Mouse (Mus musculus): ENCODE data around the gene Pdzd7. TPM values are rescaled to one million over a fixed set of nuclear protein-coding genes. Genes with fewer than 3 reads are reported as not detected.

Gene Pdzd7
- polyA plus RNA-seq, 1 experiment from 2014 or later, result 0.62 TPM

GRCm38 (mm10) chr19:44991031-44991430 is 54.5 kb downstream of the Pdzd7 start:
- Histone ChIP-seq H3K4me2 (replicated peaks; ENCODE audit: low read depth, low read length) (peak overlapping the region; percentile 99; the same call in 1 of the 2 replicates), H3K4me3 (ENCODE audit: low read depth, low read length) (no peak overlapping the region), H3K27me3 (ENCODE audit: control insufficient read depth, insufficient read depth, low read length) (no peaks in the 10 kb centered on the region), H3K4me1 (ENCODE audit: control insufficient read depth, insufficient read depth, low read length) (peaks cover 20% of the 10 kb centered on the region; the same call in 1 of the 2 replicates), H3K9me3 (ENCODE audit: control insufficient read depth, low read depth, low read length) (no peaks in the 10 kb centered on the region), H3K9ac (replicated peaks; ENCODE audit: low read depth, low read length) (no peak overlapping the region), H3K27ac (ENCODE audit: low read length) (no peak overlapping the region), H3K36me3 (ENCODE audit: control insufficient read depth, insufficient read depth, low read length) (no peaks in the 10 kb centered on the region)
- 63% methylated on average over 8 of the region's 8 CpGs for WGBS
- ATAC-seq (ENCODE audit: insufficient number of reproducible peaks, insufficient read depth, low FRiP score, low read depth), result no peak

DNA sequence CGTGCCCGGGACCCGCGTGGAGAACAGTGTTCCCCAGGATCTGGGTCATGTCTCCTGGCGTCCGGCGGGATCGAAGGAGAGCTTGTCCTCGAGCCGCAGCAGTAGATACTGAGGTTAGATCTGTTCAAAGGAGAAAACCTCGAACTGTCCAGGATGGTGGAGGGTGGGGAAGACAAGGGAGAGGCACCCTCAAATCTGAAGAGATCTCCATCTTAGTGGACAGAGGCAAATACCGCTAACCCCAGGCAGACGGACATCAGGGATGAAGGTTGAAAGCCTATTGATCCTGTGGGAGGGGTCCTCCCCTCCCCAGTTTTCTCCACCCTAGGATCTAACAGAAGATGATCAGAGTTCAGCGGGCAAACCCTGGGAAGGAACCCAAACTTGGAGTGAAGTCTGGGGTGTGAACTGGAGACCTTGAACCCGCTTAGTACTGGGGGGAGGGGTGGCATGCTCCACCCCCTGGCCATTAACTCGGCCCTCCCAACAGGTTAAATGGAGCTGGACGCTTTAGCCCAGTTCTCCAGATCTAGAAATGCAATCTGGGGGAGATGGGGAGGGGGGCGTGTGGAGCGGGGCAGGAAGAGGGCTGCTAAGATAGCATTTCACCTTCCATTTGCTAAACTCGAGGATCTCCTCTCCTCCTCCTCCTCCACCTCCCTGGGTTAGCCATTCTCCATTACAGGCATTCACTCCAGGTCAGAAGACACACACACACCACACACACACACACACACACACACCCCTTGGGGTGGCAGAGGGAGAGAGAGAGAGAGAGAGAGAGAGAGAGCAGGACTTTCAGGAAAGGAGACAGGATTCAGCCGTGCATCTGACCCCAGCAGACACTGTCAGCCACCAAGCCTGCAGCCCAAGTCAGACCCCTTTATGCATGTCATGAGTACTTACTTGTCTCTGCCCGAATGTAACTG is 55.7 kb downstream of the Pdzd7 start:
- Histone ChIP-seq H3K27ac (ENCODE audit: low read length) (no peak overlapping the region), H3K27me3 (ENCODE audit: control insufficient read depth, insufficient read depth, low read length) (no peaks in the 10 kb centered on the region), H3K4me2 (replicated peaks; ENCODE audit: low read depth, low read length) (peak overlapping the region; percentile 99), H3K4me3 (ENCODE audit: low read depth, low read length) (peak overlapping the region; percentile 56), H3K9ac (replicated peaks; ENCODE audit: low read depth, low read length) (peak overlapping the region; percentile 48; the same call in 1 of the 2 replicates), H3K9me3 (ENCODE audit: control insufficient read depth, low read depth, low read length) (no peaks in the 10 kb centered on the region), H3K36me3 (ENCODE audit: control insufficient read depth, insufficient read depth, low read length) (no peaks in the 10 kb centered on the region), H3K4me1 (ENCODE audit: control insufficient read depth, insufficient read depth, low read length) (peaks cover 20% of the 10 kb centered on the region; the same call in 1 of the 2 replicates)
- WGBS, result 4% methylated on average over 22 of the region's 22 CpGs
- 0 out of 2 replicates have a peak, but pooled peaks have one; percentile 1 for ATAC-seq (ENCODE audit: insufficient number of reproducible peaks, insufficient read depth, low FRiP score, low read depth)

DNA sequence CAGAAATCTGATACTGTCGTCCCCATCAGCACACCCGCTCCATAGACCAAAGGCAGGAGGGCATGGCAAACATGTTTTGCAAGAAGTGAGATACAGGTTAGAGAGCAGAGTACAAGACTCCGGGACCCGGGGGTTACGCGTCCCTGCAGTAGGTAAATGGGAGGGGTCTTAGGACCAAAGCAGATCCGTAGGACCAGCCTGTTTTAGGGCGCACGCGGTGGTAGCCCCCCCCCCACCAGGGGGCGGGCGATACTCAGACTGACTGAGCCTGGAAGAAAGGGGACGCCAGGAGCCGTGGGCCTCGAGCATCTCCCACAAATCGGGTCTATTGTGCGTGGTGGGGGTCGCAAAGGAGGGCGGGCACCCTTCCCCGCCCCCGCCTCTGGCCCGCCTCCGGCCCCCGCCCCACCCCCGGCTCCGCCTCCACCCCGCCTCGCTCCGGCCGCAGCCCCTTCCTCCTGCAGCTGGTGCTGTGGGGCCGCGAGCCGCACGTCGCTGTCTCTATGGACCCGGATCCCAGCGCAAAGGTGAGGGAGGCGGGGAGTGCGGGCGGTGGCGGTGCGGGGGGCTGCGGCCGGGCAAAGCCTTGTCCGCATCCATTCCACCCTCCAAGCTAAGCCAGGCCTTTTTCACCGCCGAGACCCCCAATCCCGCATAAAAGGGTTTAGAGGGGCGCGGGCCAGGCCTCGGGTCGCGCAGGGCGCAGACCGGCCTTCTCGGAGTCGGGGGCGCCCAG is 56.5 kb downstream of the Pdzd7 start, which contains the start of gene Sema4g:
Gene Sema4g, plus strand, starts transcription at position 271 of the 736 bp plus-strand sequence.
- 1% methylated on average over 57 of the region's 58 CpGs for WGBS

DNA sequence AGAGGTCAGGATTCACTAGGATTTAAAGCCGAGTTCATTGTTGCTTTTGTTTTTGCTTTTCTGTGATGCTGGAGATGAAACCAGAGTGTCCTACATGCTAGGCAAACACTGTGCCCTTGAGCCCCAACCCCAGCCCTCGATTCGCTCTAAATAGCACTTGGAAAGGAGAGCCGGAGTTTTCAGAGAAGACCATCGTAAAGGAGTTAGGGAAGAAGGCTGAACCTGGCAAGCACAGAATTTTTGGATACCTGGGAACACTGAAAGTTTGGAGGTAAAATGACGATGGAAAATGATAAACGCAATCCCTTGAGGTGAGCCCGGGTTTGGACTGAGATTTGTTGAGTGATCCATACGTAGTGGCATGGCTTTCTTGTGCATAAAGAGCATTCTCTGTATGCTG is 57.2 kb downstream of the Pdzd7 start:
- no peak overlapping the region for H3K9ac ChIP-seq (replicated peaks; ENCODE audit: low read depth, low read length)
- H3K4me3 ChIP-seq (ENCODE audit: low read depth, low read length), result peak overlapping the region; percentile 56
- no peaks in the 10 kb centered on the region for H3K27me3 ChIP-seq (ENCODE audit: control insufficient read depth, insufficient read depth, low read length)
- peaks cover 20% of the 10 kb centered on the region; the same call in 1 of the 2 replicates for H3K4me1 ChIP-seq (ENCODE audit: control insufficient read depth, insufficient read depth, low read length)
- no peaks in the 10 kb centered on the region for H3K9me3 ChIP-seq (ENCODE audit: control insufficient read depth, low read depth, low read length)
- WGBS, result 25% methylated on average over 9 of the region's 9 CpGs
- no peaks in the 10 kb centered on the region for H3K36me3 ChIP-seq (ENCODE audit: control insufficient read depth, insufficient read depth, low read length)
- no peak for ATAC-seq (ENCODE audit: insufficient number of reproducible peaks, insufficient read depth, low FRiP score, low read depth)
- no peak overlapping the region for H3K27ac ChIP-seq (ENCODE audit: low read length)
- peak overlapping the region; percentile 99 for H3K4me2 ChIP-seq (replicated peaks; ENCODE audit: low read depth, low read length)

More for the DNA sequence above, 56.5 kb downstream of the Pdzd7 start, which contains the start of gene Sema4g:
- peak within 1 kb of the TSS; percentile 99 for H3K4me2 ChIP-seq (replicated peaks; ENCODE audit: low read depth, low read length)
- H3K4me1 ChIP-seq (ENCODE audit: control insufficient read depth, insufficient read depth, low read length), result peaks cover 20% of the 10 kb centered on the region; the same call in 1 of the 2 replicates
- no peak within 1 kb of the TSS for H3K27ac ChIP-seq (ENCODE audit: low read length)
- peak within 1 kb of the TSS; percentile 48; the same call in 1 of the 2 replicates for H3K9ac ChIP-seq (replicated peaks; ENCODE audit: low read depth, low read length)
- no peaks in the 10 kb centered on the region for H3K9me3 ChIP-seq (ENCODE audit: control insufficient read depth, low read depth, low read length)
- peak within 1 kb of the TSS; percentile 56 for H3K4me3 ChIP-seq (ENCODE audit: low read depth, low read length)
- no peaks in the 10 kb centered on the region for H3K27me3 ChIP-seq (ENCODE audit: control insufficient read depth, insufficient read depth, low read length)
- peak; percentile 70 for ATAC-seq (ENCODE audit: insufficient number of reproducible peaks, insufficient read depth, low FRiP score, low read depth)
- no peaks in the 10 kb centered on the region for H3K36me3 ChIP-seq (ENCODE audit: control insufficient read depth, insufficient read depth, low read length)

GRCm38 (mm10) chr19:44987851-44988250 is 57.7 kb downstream of the Pdzd7 start:
- Histone ChIP-seq H3K27ac (ENCODE audit: low read length) (no peak overlapping the region), H3K36me3 (ENCODE audit: control insufficient read depth, insufficient read depth, low read length) (no peaks in the 10 kb centered on the region), H3K4me2 (replicated peaks; ENCODE audit: low read depth, low read length) (no peak overlapping the region), H3K4me1 (ENCODE audit: control insufficient read depth, insufficient read depth, low read length) (peaks cover 20% of the 10 kb centered on the region; the same call in 1 of the 2 replicates), H3K27me3 (ENCODE audit: control insufficient read depth, insufficient read depth, low read length) (no peaks in the 10 kb centered on the region), H3K9ac (replicated peaks; ENCODE audit: low read depth, low read length) (no peak overlapping the region), H3K4me3 (ENCODE audit: low read depth, low read length) (no peak overlapping the region), H3K9me3 (ENCODE audit: control insufficient read depth, low read depth, low read length) (no peaks in the 10 kb centered on the region)
- 56% methylated on average over 6 of the region's 6 CpGs for WGBS
- no peak for ATAC-seq (ENCODE audit: insufficient number of reproducible peaks, insufficient read depth, low FRiP score, low read depth)

DNA sequence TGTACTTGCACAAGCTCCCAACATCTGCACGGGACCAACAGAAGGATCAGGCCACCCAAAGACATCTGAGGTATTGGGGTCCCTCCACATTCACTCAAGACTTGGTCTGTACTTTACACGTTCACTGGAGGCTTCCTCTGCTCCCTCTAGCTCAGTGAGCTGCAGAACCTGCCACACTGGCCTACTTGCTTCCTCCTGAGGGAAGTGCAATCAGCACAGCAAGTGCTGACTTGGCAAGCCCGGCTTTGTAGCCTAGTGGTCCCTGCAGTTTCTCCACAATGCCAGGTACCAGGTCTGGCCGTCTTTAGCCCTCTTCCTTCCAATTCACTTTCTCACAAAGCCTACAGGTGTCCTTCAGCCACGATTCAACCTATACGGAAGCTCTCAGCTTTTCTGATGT is 58.5 kb downstream of the Pdzd7 start:
- H3K9ac ChIP-seq (replicated peaks; ENCODE audit: low read depth, low read length), result no peak overlapping the region
- peaks cover under 1% of the 10 kb centered on the region; the same call in 1 of the 2 replicates for H3K36me3 ChIP-seq (ENCODE audit: control insufficient read depth, insufficient read depth, low read length)
- no peak for ATAC-seq (ENCODE audit: insufficient number of reproducible peaks, insufficient read depth, low FRiP score, low read depth)
- H3K4me1 ChIP-seq (ENCODE audit: control insufficient read depth, insufficient read depth, low read length), result peaks cover 17% of the 10 kb centered on the region; the same call in 1 of the 2 replicates
- no peak overlapping the region for H3K4me2 ChIP-seq (replicated peaks; ENCODE audit: low read depth, low read length)
- H3K9me3 ChIP-seq (ENCODE audit: control insufficient read depth, low read depth, low read length), result no peaks in the 10 kb centered on the region
- 64% methylated on average over 6 of the region's 6 CpGs for WGBS
- H3K27ac ChIP-seq (ENCODE audit: low read length), result no peak overlapping the region
- H3K27me3 ChIP-seq (ENCODE audit: control insufficient read depth, insufficient read depth, low read length), result no peaks in the 10 kb centered on the region
- H3K4me3 ChIP-seq (ENCODE audit: low read depth, low read length), result no peak overlapping the region

DNA sequence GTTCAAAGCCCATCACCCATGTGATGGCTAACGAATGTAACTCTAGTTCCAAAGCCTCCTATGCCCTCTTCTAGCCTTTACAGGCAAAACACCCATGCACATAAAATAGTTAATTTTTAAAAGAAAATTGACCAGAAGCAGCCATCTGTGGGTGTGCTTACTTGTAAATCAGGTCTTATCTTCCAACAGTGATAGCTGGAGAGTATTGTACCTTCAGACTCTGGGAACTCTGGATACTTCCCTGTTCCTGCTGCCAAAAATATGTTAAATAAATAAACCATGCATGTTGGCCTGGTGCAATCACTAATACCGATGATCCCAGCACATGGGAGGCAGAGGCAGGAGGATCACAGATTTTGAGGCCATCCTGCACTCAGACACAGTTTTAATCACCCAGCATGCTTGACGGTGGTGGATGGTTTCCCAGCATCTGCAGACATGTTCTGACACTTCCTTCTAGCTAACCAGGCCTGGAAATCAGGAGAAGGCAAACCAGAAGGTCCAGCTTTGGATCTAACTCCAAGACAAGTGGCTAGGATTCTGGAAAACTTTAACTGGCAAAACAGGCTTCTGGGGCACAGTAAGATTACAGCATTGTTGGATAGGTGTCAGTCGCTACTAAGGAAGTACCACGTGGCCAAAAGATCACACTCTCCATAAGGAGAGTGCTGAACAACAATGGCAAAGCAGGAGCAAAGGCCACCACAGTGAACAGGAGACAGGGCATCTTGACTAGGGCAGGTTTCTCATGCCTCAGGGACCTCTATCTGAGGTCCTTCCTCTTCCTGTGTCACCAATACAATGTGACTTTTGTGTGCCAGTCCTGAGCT is 60.1 kb downstream of the Pdzd7 start:
- no peak overlapping the region for H3K4me3 ChIP-seq (ENCODE audit: low read depth, low read length)
- 49% methylated on average over 5 of the region's 5 CpGs for WGBS
- no peaks in the 10 kb centered on the region for H3K27me3 ChIP-seq (ENCODE audit: control insufficient read depth, insufficient read depth, low read length)
- H3K4me1 ChIP-seq (ENCODE audit: control insufficient read depth, insufficient read depth, low read length), result peaks cover 12% of the 10 kb centered on the region; the same call in 1 of the 2 replicates
- no peak overlapping the region for H3K27ac ChIP-seq (ENCODE audit: low read length)
- H3K4me2 ChIP-seq (replicated peaks; ENCODE audit: low read depth, low read length), result no peak overlapping the region
- no peak overlapping the region for H3K9ac ChIP-seq (replicated peaks; ENCODE audit: low read depth, low read length)
- ATAC-seq (ENCODE audit: insufficient number of reproducible peaks, insufficient read depth, low FRiP score, low read depth), result no peak
- no peaks in the 10 kb centered on the region for H3K9me3 ChIP-seq (ENCODE audit: control insufficient read depth, low read depth, low read length)
- peaks cover 17% of the 10 kb centered on the region for H3K36me3 ChIP-seq (ENCODE audit: control insufficient read depth, insufficient read depth, low read length)
